Mouse (Mus musculus) thymus, adult 18-20 months (tissue): ENCODE data around the gene Dnah7c.
"Not testable (repeated sequence)": the region's sequence is repeated elsewhere in the genome, so short reads cannot be mapped to it uniquely, and the experiment has no call there.

ENCODE experiments used
- DNase-seq, 2 experiments: peaks; one replicate each; pipeline ENCODE4 v3.0.0; 2022; ENCODE audit warnings: mixed read lengths in 2 of 2

Dnah7c gene

DNA sequence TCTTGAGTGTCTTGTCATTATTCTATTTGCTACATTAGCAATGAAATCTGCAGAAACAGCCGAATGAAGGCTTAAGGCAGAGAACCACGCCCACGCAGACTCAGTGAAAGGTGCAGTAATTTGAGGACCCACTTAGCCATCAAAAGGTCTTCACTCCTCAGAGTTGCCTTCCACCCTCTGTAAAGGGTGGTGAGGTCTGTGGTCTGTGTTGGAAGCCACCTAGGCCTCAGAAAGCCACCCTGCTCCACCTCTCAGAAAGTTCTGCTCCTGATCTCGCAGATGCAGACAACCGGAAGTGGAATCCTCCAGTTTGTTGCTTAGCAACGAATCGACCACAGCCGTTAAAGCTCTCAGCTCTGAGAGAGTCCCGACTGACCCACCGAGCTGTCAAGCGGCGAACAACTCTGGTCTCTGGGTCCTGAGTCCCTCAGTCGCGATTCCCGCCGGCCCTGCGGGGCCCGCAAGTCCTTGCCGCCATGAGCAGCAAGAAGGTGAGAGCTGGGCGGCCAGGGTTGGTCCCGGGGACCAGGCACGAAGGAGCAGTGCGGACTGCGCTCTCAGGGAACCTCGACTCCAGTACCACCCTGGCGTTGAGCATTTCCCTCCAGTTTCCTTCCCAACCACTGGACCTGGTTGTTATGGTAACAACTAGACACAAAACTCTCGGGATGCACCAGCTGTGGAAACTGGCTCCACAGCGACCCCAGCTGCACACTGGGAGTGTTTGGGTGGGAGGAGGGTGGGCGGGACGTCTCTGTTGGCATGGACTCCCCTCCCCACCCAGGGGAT is at the start of gene Dnah7c:
Gene Dnah7c, plus strand, starts transcription at position 456 of the 789 bp plus-strand sequence.
- DNase-seq: no peak

DNA sequence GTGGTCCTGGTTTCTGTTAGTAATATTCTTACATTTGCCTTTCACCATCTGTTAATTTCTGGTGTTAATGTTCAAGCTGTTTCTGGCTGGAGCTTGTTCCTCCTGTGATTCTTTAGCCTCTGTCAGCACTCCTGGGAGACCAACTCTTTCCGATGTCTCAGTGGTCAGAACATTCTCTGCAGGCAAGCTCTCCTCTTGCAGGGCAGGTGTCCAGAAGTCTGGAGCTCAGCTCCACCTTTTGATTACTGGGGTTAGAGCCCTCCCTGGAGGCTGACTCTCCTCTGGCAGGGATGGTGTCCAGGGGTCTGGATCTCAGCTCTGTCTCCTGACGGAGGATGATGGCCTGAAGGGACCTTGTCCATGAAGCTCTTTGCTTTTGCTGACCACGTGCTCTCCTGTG is 44.8 kb upstream of the Dnah7c start:
- DNase-seq: not testable (repeated sequence)

DNA sequence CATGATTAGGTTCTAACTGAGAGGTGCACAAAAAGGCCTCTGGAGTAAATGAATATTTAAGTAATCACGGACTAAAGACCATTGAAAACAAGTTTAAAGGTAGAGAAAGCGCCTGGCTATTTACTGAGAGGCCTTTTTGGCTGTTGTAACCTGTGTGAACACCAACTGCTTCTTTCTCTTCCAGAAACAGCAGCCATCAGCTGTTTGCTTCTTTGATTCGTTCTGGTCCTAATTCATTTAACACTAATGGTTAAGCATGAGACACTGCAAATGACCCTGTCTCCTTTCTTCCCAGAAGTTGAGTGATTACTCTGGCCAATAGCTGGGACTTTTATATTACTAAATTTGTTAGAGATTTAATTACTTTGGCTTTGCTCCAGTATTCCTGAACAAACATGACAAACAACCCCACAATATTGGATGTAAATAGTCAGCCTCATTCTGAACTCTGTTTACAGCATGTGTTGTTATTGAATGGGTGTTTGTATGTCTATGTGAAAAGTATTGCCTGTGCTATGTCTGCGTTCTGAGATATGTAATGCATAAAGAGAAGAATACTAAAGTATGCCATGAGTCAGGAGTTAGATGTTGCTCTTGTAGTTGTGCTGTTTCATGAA is 30.6 kb upstream of the Dnah7c start:
- DNase-seq: not testable (repeated sequence)

DNA sequence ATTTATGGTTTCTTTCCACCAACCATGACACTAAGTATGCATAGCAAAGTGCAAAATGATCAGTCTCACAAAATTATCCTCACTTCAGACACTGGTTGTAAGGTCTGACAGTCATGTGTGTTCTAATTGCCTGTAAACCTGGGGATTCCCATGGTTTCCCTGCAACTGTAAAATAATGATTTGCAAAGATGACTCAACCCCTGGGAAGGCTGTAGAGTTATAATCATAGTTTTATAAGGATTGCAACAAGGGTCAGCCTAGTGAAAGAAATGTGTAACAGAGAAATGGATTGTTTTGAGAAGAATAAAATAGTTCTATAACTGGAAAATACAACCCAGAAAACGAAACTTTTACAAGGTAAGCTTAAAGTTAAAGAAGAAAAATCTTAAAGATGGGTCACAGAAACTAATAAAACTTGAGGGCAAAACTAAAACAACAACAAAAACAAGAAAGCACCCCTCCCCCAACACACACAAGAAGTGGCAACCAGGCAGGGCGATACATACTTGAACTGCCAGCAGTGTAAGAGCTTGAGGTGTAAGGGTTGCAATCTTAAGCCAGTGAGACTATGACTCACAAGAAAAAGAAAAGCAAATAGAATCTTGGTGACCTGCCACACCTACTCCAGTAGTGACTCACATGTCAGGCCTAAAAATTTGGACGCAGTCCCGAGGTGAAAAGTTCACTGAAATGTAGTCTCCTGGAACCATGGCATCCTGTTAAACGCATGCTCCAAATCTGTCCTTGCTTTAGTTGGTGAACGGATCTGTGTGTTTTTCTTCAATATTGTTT is 16.9 kb upstream of the Dnah7c start:
- no peak for DNase-seq

DNA sequence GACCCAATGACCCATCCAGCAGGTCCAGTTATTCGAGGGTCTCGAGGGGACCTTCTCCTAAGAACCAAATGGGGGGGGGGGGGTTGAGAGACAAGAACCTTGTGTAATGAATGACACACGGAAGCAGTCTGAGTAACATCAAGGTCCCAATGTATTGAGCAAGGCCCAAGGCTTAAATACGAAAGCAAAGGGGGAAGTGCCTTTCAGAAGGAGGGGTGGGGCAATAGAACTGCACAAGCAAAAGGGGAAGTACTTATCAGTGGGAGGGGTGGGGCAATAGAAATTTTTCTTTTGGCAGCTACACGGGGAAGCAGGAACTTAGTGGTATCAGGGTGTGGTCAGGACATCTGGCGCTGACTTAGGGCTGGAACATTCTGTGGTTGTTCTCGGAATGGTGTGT is 10.6 kb upstream of the Dnah7c start:
- DNase-seq: not testable (repeated sequence)

DNA sequence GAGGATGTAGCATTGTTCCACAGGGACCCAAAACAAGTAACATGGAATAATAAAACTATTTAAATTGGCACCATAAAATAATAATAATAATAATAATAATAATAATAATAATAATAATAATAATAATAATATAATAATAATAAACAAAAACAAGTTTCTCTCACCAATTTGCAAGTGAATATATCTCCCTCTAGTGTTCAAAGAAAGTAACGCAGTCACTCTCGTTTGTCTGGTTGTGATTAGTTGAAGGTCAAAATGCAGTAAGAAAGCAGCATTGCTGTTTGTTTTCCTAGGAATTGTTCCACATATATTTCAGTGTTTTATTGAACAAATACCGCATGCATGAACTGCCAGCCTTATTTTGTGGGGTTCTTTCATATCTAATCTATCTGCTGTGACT is 8.4 kb upstream of the Dnah7c start:
- DNase-seq: not testable (repeated sequence)

DNA sequence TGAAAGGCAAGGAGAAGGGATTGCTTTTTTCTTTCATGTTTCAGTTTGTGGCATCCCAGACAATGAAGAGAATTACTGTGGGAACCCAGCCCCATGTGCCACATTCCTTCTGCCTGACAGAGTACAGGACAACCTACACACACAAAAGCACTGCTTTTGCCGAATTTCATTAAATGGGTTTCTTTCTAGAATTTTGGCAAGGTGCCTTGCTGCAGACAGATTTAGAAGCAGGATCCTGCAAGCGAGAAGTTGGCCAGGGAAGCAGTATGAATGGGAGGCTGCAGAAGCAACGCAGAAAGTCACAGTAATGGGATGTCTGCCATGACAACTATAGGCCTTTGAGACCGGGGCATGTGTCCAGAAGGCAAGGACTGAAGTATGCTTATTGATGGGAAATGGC is 6.4 kb upstream of the Dnah7c start:
- DNase-seq: not testable (repeated sequence)

DNA sequence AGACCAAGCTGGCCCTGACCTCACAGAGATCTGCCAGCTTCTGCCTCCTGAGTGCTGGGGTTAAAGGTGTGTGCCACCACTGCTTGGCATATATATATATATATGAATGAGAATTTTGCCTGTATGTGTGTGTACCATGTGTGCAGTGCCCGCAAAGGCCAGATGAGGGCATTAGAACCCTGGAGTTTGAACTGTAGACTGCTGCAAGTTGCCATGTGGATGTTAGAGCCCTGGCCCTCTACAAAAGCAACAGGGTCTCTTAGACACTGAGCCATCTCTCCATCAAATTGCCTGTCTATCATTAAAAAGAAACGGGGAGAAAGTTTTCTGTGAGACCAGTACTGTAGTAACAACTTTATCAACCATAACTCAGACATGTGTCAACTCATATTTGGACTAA is 3.0 kb downstream of the Dnah7c start:
- no peak for DNase-seq

DNA sequence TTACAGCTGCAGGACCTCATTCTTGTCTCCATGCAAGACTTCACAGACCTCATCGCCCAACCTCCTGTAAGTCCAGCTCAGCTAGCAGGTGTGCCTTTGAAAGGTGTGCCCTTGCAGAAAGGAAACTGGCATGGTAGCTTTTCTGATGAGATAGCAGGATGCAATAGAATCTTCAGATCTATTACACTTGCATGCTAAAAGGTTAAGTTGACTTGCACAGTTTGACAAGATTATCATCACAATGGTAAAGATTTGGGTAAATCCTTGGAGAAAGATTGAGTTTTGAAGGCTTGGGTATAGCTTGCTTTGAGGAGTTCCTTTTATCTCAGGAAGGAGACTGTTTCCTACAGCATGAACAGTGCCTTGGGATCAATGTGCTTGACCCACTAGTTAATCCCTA is 89.3 kb downstream of the Dnah7c start:
- DNase-seq: not testable (repeated sequence)

DNA sequence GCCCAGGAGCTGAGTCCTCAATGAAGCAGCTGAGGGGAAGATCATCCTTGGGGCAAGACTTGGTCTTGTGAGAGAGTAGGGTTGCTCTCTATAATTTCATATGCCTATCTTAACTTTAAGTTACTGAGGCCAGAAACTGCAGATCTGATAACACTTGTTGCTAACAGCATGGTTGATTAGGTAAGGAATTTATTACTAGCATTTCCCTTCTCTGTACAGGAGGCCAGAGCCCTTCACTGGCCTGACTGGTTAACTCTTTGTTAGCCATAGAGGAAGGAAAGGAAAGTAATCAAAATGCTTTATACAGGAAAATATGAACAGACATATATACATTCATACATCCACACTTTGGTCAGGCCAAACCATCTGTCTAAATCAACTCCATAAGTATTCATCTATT is 95.6 kb downstream of the Dnah7c start:
- no peak for DNase-seq

DNA sequence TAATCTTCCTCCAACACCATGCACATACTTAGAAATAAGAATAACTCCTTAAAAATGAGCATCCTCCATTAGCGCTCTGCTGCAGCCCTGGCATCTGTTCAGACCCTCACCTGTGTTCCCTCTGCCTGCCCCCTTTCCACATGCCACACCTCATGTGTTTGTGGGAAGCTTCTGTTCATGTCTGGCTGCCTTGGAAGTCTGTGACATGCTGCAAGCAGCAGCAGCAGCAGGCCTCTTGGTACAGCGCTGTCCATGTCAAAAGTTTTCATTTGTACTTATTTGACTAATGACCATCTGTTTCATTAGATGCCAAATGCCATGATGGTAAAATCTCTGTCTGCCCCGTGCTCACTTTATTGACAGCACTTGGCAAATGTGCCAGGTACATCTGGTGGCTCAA is 101.1 kb downstream of the Dnah7c start:
- not testable (repeated sequence) for DNase-seq

DNA sequence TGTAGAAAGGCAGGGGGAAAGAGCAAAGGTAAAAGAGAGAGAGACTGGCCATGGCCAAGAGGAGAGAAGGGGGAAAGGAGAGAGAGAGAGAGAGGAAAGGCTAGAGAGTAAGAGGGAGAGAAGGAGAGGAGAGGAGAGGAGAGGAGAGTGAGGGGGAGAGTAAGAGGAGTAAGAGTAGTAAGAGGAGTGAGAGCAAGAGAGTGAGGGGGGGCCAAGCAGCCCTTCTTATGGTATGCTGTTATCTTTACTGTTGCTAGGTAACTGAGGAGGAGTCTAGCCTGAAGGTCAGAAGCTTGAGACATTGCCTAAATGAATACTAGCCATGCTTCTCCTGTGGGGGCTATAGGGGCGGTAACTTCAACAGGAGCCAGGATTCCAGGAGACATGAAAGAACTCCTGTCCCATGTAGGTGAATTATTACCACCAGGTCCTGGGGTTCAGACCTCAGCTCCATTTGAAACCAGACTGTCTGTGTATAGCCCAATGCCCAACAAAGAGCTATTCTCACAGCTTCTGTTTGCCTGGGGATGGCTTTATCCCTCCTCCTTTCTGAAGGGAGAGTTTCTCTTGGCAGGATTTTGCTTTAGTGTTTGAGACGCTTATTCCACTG is 119.5 kb downstream of the Dnah7c start:
- DNase-seq: no peak

DNA sequence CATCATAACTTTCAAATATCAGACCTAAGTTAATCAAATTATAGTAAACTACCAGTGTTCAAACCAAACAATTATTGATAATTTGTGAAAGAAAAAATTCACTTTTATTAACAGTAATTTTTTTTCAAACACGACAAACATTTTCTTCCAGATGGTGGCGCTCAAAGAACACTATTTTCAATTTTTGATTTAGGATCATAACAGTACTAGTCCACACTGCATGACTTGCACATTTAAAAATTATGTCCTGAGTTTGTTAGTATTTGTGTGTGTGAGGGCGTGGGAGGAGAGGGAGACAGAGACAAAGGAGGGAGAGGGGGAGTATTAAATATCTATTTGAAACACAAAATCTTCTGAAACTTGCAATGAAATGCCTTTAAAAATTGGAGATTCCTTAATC is 155.0 kb downstream of the Dnah7c start:
- no peak for DNase-seq

DNA sequence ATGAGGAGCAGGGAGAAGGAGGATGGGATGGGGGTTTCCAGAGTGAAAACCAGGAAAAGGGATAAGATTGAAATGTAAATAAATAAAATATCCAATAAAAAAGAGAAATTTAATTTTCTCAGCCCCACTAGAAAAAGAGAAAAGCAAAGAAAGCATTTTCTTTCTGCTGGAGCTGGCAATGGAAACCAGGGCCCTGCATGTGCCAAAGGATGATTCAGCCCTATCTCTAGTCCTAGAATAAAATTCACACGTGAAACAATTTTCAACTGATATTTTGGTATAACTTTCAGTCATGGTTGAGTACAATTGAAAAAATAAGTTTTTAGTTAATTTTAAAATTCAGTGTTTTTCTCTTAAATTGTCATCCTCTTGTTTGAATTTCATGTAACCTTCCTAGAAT is 168.4 kb downstream of the Dnah7c start:
- DNase-seq: not testable (repeated sequence)

DNA sequence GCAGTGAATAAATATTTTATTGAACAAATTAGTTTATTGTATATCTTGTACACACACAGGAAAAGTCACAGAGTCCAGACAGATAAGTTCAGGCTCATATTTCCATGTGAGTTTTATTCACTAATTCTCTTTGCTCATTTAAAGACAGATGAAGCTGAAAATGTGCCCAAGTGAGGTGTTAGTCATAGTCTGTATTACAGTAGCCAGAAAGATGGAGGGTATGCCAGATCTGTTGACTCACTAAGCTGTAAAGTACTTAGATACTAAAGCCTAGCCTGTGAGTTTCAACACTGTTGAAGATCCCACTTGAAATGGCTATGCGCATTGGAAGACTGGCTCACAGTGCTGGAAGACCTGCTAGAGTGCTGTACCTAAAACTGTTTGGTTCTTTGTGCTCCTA is 171.0 kb downstream of the Dnah7c start:
- not testable (repeated sequence) for DNase-seq

DNA sequence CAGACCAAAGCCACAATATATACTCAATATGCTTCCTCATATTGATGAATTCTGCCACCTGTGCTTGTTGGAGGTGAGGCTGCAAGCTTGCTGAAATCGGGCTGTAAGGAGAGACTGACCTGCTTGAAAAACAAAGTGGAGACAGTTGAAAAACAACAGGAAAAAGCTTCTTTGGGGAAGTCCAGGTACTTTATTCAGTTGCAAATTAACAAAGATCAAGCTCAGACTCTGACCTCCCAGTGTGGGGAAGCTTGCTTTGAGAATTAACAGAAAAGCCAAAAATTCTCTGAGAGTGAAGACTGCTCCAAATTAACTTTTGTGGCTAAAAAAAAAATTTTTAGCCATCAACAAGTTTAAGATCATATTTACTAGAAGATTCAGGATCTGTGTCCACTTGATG is 194.9 kb downstream of the Dnah7c start:
- DNase-seq: no peak

DNA sequence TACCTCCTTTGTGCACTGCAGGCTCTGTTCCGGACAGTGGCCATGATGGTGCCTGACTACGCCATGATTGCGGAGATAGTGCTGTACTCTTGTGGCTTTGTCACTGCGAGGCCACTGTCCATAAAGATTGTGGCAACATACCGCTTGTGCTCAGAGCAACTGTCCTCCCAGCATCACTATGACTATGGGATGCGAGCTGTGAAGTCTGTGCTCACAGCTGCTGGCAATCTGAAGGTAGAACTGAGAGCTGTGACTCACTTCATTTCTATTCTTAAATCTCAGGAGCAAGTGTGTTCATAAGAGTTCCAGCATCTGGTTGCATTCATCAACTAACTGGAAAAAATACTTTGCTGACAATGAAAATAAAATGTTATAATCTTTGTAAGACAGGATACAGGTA is 200.5 kb downstream of the Dnah7c start:
- not testable (repeated sequence) for DNase-seq

DNA sequence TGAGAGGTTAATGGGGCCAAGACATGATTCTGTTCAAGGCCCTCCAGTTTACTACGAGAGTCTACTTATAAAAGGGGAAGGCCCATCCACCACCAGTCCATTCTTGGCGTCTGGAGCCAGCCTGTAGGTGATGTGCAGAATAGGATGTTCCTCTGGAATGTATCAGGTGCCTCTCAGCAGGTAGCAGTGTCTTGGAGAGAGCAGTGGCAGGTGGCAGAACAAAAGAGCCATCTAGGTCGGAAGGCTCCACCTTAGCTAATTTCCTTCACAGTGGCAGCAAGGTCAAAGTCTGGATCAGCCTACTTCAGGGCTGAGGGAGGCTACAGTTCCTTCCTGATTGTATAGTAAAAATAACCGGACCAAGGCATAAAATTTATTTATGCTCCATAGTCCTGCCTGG is 224.4 kb downstream of the Dnah7c start:
- not testable (repeated sequence) for DNase-seq

DNA sequence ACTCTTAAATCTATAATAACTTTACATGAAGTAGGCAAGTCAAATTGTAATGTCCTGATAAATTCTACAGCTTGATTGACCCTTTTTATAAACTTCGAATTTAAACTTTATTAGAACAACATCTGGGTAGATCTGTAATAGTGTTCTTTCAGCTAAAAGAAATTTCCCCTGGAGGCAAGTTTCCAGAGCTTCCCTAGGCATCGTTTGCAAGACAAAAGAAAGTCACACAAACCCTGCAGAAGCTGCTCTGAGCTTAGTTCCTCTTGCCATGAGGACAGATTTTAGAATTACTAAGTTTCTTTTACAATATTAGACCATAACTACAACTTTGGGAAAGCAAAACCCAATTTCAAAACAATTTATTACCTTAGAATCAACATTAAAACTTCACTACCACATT is 227.3 kb downstream of the Dnah7c start:
- DNase-seq: not testable (repeated sequence)

DNA sequence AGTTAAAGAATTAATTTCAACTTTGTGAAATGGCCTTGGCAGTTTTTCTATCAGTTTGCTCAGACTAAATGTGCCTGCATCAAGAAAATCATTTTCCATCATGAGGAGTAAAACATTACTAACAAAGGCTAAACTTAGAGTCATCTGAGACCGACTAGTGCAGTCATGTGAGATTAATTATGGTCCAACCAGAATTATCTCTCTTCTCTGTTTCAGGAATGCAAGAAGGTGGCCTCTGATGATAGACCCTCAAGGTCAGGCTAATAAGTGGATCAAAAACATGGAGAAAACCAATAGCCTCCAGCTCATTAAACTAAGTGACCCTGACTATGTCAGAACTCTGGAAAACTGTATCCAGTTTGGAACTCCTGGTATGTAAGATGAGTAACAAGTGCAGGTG is 299.4 kb downstream of the Dnah7c start:
- not testable (repeated sequence) for DNase-seq

DNA sequence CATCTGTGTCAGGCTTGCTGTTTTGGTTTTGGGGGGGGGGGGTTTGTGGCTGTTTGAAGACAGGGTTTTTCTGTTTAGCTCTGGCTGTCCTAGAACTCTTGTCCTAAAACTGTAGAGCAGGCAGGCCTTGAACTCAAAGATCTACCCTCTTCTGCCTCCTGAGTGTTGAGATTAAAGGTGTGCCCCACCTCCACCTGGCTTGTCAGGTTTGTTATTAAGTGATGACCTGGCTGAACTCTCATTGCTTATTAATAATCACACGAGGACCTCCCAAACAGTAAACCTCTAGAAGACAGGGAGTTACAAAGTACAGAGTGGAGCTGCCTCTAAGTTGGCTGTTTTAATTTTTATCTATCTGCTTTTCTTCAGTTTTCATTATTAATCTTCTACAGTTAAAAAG is 299.9 kb downstream of the Dnah7c start:
- no peak for DNase-seq

DNA sequence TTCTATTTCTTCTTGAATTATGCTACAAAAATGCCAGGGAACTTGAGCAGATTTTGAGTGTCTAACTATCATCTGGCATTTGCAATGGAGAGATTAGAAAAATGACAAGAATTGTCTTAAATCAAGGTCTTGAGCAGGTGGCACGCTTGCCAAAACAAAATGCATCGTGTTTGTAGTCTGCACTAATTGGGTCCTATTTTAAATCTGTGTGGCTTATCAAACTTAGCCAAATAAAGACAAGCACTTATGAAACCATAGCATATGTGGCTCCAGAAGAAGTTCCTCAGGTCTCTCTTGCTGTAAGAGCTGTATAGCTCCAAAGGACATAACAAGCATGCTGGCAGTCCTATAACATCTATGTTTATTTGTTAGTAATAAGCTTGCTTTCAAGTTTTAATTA is 300.3 kb downstream of the Dnah7c start:
- DNase-seq: not testable (repeated sequence)

DNA sequence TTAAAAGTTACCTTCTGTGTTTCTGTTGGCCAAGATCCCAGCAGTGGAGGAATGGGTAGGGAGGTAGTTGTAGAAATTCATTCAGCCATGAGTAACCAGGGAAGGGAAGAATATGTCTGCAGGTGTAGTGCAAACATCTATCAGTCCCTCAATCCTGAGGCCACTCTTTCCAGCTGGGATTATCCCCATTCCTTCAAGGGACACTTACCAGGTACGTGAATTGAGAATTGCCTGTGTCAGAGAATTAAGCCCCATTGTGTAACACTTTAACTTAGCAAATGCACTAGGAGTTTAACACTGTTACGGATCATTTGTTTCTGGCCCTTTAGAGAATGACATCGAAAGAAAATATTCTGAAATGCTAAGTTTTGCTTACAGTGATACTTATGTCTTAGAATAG is 304.3 kb downstream of the Dnah7c start:
- not testable (repeated sequence) for DNase-seq
